Mouse (Mus musculus) intestine, embryonic 16.5 days (tissue): ENCODE results near the gene Rps6ka5. TPM values are rescaled to one million over a fixed set of nuclear protein-coding genes. Genes with fewer than 3 reads are reported as not detected.

Experiments
- ATAC-seq: fragments of 200-750 bp; cut with Nextera tagmentation; 2 replicates; pipeline ENCODE4 v1.8.0; 2017; ENCODE audit warnings: moderate TSS enrichment, moderate library complexity
- H3K27ac ChIP-seq: fragments of 300-500 bp; sonication (generic); 2 replicates; pipeline ENCODE4 v1.5.1; 2014; ENCODE audit warnings: mild to moderate bottlenecking, low read length
- H3K27me3 ChIP-seq: fragments of 300-500 bp; sonication (generic); replicated peaks from 2 replicates; pipeline ENCODE4 v1.6.1; 2014; ENCODE audit warnings: low read length, control low read depth, mixed read lengths; ENCODE audit not compliant: control insufficient read depth, insufficient read depth
- H3K36me3 ChIP-seq: fragments of 300-500 bp; sonication (generic); 2 replicates; pipeline ENCODE4 v1.6.1; 2014; ENCODE audit warnings: low read length, control low read depth; ENCODE audit not compliant: control insufficient read depth, insufficient read depth
- H3K4me1 ChIP-seq: fragments of 300-500 bp; sonication (generic); 2 replicates; pipeline ENCODE4 v1.6.1; 2014; ENCODE audit warnings: low read length, control low read depth, mixed read lengths; ENCODE audit not compliant: control insufficient read depth, insufficient read depth
- H3K4me2 ChIP-seq: fragments of 300-500 bp; sonication (generic); 2 replicates; pipeline ENCODE4 v1.6.1; 2014; ENCODE audit warnings: low read depth, low read length, control low read depth
- H3K4me3 ChIP-seq: fragments of 300-500 bp; sonication (generic); 2 replicates; pipeline ENCODE4 v1.5.1; 2014; ENCODE audit warnings: mild to moderate bottlenecking, low read length
- H3K9ac ChIP-seq: fragments of 300-500 bp; sonication (generic); 2 replicates; pipeline ENCODE4 v1.6.1; 2014; ENCODE audit warnings: low read depth, low read length
- H3K9me3 ChIP-seq: fragments of 300-500 bp; sonication (generic); 2 replicates; pipeline ENCODE4 v1.6.1; 2016; ENCODE audit warnings: low read length, control low read depth; ENCODE audit not compliant: control insufficient read depth
- WGBS: fragments of 180-500 bp; shearing (Covaris S2); extraction: QIAGEN DNeasy Blood & Tissue Kit; methylation state at CpG from one replicate; pipeline ENCODE4 v1.1.7; 2014; 5-methylcytosine and 5-hydroxymethylcytosine counted together
- polyA plus RNA-seq: library from polyadenylated mRNA; unstranded; fragments of >200 nt; fragmentation: Nextera tagmentation; extraction: Ambion mirVana; gene quantifications from 2 replicates; pipeline ENCODE4 v1.2.1, GENCODE M21; 2015

The Rps6ka5 gene
- polyA plus RNA-seq, 1 experiment from 2014 or later, result 1.9 TPM

DNA sequence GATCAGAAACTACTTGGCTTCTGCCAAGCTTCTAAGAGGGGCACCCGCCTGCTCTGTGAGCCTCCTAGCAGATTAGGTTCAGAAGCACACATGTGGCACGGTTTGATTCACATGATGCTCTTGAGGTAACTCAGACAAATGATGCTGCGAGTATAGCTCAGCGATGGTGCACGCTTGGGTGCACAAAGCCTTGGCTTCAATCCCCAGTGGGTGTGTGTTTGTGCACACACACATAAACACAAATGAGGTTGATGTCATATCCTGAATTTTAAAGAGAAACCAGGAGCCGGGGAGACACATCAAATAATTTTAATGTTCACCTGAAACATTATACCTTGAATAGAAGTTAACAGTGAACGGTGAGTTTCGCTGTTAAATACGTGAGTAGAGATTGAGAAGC lies 199.5 kb downstream of the Rps6ka5 start:
- 0 out of 2 replicates have a peak, but pooled peaks cover 3% of the 10 kb centered on the region for H3K9me3 ChIP-seq
- ATAC-seq, result no peak
- H3K4me3 ChIP-seq, result peak overlapping the region; percentile 29; the same call in 1 of the 2 replicates
- H3K27ac ChIP-seq, result no peak overlapping the region
- H3K4me2 ChIP-seq, result peak overlapping the region; percentile 45
- no peaks in the 10 kb centered on the region for H3K27me3 ChIP-seq
- 69% methylated on average over 9 of the region's 9 CpGs for WGBS
- H3K9ac ChIP-seq, result no peak overlapping the region
- H3K4me1 ChIP-seq, result peaks cover 24% of the 10 kb centered on the region
- H3K36me3 ChIP-seq, result no peaks in the 10 kb centered on the region

DNA sequence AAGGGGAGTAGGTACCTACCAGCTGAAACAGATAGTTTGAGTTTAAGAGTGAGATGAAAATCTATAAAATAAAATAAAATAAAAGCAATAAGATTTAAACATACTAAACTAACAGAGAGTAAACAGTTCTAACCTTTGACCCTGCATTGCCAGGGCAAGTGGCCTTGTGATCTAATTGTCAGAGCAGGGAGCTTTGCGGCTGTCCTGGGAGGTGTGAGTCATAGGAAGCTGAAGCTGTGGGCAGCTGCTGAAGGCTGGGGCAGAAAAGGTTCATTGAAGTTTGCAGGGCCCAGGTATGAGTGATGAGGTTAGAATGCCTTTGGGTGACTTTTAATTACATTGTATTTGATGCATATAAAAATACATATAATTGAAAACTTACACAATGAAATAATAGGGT lies 200.8 kb downstream of the Rps6ka5 start:
- Histone ChIP-seq H3K4me1 (peaks cover 24% of the 10 kb centered on the region), H3K27ac (no peak overlapping the region), H3K4me2 (no peak overlapping the region), H3K27me3 (no peaks in the 10 kb centered on the region), H3K9ac (no peak overlapping the region), H3K9me3 (0 out of 2 replicates have a peak, but pooled peaks cover 3% of the 10 kb centered on the region), H3K36me3 (no peaks in the 10 kb centered on the region), H3K4me3 (no peak overlapping the region)
- 20% methylated on average over 1 of the region's 1 CpGs for WGBS
- no peak for ATAC-seq

DNA sequence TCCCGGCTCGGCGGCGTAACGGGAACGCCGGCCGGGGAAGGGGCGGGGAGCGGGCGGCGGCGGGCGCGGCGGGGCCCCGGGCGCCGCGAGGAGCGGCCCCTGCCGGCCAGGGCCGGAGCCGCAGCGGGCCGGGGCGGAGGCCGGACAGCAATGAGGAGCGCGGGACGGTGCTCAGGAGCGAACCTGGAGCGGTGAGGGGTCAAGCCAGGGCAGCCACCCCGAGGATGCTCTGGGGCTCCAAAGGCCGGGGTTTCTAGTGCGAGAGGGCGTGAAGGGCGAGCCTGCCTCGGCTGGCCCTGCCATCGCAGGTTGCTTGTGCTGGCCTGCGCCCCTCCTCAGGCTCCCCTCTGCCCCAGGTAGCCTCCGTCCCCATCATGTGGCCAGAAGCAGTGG lies 206.0 kb downstream of the Rps6ka5 start, which contains the start of gene Ttc7b:
Gene Ttc7b, minus strand, starts transcription at position 33 of the 393 bp plus-strand sequence.
- H3K4me3 ChIP-seq, result peak within 1 kb of the TSS; percentile 87
- H3K27ac ChIP-seq, result peak within 1 kb of the TSS; percentile 68
- peaks cover 37% of the 10 kb centered on the region for H3K4me1 ChIP-seq
- 1% methylated on average over 41 of the region's 42 CpGs for whole genome bisulfite sequencing
- peak within 1 kb of the TSS; percentile 75 for H3K4me2 ChIP-seq
- H3K36me3 ChIP-seq, result 0 out of 2 replicates have a peak, but pooled peaks cover 2% of the 10 kb centered on the region
- peak within 1 kb of the TSS; percentile 96 for H3K9ac ChIP-seq
- H3K9me3 ChIP-seq, result no peaks in the 10 kb centered on the region
- peak; percentile 88 for ATAC-seq
- no peaks in the 10 kb centered on the region for H3K27me3 ChIP-seq

DNA sequence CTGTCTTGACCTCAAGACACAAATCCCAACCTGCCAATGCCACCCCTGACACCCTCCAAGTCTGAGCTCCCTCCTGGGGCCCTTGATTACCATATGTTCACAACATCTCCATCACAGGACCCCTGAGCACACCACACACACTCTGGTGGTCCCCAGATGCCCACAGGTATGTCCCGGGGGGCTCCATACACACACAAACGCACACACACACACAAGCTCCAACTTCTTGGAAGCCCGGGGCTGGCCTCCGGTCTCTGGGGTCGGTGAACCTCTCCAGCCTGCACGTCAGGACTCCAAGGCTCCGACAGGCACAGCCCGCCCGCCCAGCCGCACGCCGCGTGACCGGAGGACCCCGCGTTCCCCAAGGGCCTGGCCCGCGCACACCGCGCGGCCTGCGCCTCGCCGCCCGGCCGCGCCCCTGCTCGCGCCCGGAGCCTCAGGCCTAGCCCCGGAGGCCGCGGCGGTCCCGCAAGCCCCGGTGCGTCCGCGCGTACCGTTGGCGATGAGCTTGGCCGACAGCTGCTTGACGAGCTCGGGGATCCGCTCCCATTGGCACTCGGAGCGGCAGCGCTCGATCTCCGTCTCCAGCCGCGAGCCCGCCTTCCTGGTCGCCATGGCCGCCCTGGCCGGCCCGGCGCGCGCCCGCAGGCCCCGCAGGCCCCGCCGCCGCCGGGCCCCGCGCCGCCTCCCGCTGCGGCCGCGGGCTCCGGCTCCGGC lies 206.5 kb downstream of the Rps6ka5 start:
- Histone ChIP-seq H3K9ac (peak overlapping the region; percentile 96), H3K27ac (peak overlapping the region; percentile 68), H3K9me3 (no peaks in the 10 kb centered on the region), H3K36me3 (0 out of 2 replicates have a peak, but pooled peaks cover 4% of the 10 kb centered on the region), H3K27me3 (no peaks in the 10 kb centered on the region), H3K4me3 (peak overlapping the region; percentile 87), H3K4me1 (peaks cover 37% of the 10 kb centered on the region), H3K4me2 (peak overlapping the region; percentile 75)
- under 1% methylated on average over 71 of the region's 76 CpGs for WGBS
- ATAC-seq, result peak; percentile 77

DNA sequence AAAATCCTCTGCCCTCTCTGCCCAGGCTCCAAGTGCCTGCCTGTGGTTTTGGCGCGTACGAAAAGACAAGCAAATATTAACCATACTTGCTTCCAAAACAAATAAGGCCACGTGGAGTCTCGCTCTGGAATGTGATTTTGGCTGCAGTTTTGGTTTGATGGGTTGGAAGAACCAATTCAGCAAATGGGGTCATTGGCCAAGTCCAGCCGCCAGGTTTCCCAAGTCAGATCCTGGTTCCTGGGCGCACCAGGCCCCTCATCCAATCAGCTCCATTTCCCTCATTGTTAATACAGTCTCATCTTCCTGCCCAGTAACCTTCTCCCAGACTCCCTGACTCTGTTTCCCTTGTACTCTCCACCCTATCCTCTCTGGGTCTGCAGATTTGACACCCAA lies 207.1 kb downstream of the Rps6ka5 start:
- Histone ChIP-seq H3K4me1 (peaks cover 35% of the 10 kb centered on the region), H3K9me3 (no peaks in the 10 kb centered on the region), H3K4me2 (peak overlapping the region; percentile 75), H3K27me3 (no peaks in the 10 kb centered on the region), H3K36me3 (0 out of 2 replicates have a peak, but pooled peaks cover 4% of the 10 kb centered on the region), H3K4me3 (peak overlapping the region; percentile 87), H3K27ac (no peak overlapping the region), H3K9ac (peak overlapping the region; percentile 96)
- 37% methylated on average over 7 of the region's 7 CpGs for WGBS
- ATAC-seq, result 0 out of 2 replicates have a peak, but pooled peaks have one; percentile 6

DNA sequence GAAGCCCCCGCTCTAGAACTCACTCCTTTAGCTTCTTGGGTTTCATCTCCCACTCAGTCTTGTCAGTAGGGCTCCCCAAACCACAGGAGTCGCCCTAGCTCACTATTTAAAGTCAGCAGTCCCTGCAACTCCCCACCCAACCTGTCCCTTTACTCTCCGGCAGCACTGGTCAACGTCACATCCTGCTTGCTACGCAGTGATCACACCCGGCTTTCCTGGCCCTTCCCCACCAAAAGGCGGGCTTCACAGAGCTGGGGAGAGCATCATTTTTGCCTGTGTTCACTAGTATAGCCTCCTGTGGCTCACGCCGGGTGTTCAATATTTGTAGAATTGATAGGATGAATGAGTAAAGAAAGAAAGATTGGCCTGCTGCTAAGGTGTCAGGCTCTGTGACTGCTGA lies 209.4 kb downstream of the Rps6ka5 start:
- Histone ChIP-seq H3K4me2 (no peak overlapping the region), H3K27ac (no peak overlapping the region), H3K27me3 (no peaks in the 10 kb centered on the region), H3K4me1 (peaks cover 29% of the 10 kb centered on the region), H3K9me3 (no peaks in the 10 kb centered on the region), H3K4me3 (no peak overlapping the region), H3K36me3 (0 out of 2 replicates have a peak, but pooled peaks cover 4% of the 10 kb centered on the region), H3K9ac (no peak overlapping the region)
- no peak for ATAC-seq
- WGBS, result 81% methylated on average over 9 of the region's 9 CpGs

GRCm38 (mm10) chr12:100516161-100516838 lies 210.5 kb downstream of the Rps6ka5 start:
- Histone ChIP-seq H3K9me3 (no peaks in the 10 kb centered on the region), H3K4me2 (no peak overlapping the region), H3K36me3 (0 out of 2 replicates have a peak, but pooled peaks cover 4% of the 10 kb centered on the region), H3K4me3 (no peak overlapping the region), H3K27ac (no peak overlapping the region), H3K27me3 (no peaks in the 10 kb centered on the region), H3K4me1 (peaks cover 29% of the 10 kb centered on the region), H3K9ac (no peak overlapping the region)
- ATAC-seq, result no peak
- WGBS, result 100% methylated on average over 1 of the region's 1 CpGs

GRCm38 (mm10) chr12:100515493-100515892 lies 211.3 kb downstream of the Rps6ka5 start:
- H3K36me3 ChIP-seq, result 0 out of 2 replicates have a peak, but pooled peaks cover 7% of the 10 kb centered on the region

GRCm38 (mm10) chr12:100514611-100515010 lies 212.2 kb downstream of the Rps6ka5 start:
- H3K4me2 ChIP-seq, result no peak overlapping the region
- no peak overlapping the region for H3K27ac ChIP-seq
- no peaks in the 10 kb centered on the region for H3K9me3 ChIP-seq
- H3K36me3 ChIP-seq, result 0 out of 2 replicates have a peak, but pooled peaks cover 7% of the 10 kb centered on the region
- peaks cover 26% of the 10 kb centered on the region for H3K4me1 ChIP-seq
- ATAC-seq, result no peak
- 61% methylated on average over 1 of the region's 1 CpGs for WGBS
- H3K27me3 ChIP-seq, result no peaks in the 10 kb centered on the region
- H3K9ac ChIP-seq, result no peak overlapping the region
- no peak overlapping the region for H3K4me3 ChIP-seq

More at GRCm38 (mm10) chr12:100515493-100515892, 211.3 kb downstream of the Rps6ka5 start:
- Histone ChIP-seq H3K4me1 (peaks cover 29% of the 10 kb centered on the region), H3K4me3 (no peak overlapping the region), H3K27me3 (no peaks in the 10 kb centered on the region), H3K4me2 (no peak overlapping the region), H3K9me3 (no peaks in the 10 kb centered on the region), H3K27ac (no peak overlapping the region), H3K9ac (no peak overlapping the region)
- no peak for ATAC-seq
- WGBS, result 93% methylated on average over 4 of the region's 4 CpGs
